Mouse (Mus musculus) heart, embryonic 10.5 days (tissue): ENCODE results near the gene Gm10447. TPM values are rescaled to one million over a fixed set of nuclear protein-coding genes. Genes with fewer than 3 reads are reported as not detected.

ENCODE experiments used
- DNase-seq: peaks from one replicate; pipeline ENCODE4 v3.0.0-alpha.2; 2017; ENCODE audit warnings: low spot score
- H3K27ac ChIP-seq: fragments of 300-500 bp; sonication (generic); 2 replicates; pipeline ENCODE4 v1.5.1; 2016; ENCODE audit warnings: mild to moderate bottlenecking
- H3K27me3 ChIP-seq: fragments of 300-500 bp; sonication (generic); 2 replicates; pipeline ENCODE4 v1.6.1; 2016; ENCODE audit warnings: mild to moderate bottlenecking; ENCODE audit not compliant: poor library complexity, insufficient read depth, severe bottlenecking
- H3K36me3 ChIP-seq: fragments of 300-500 bp; sonication (generic); 2 replicates; pipeline ENCODE4 v1.6.1; 2016; ENCODE audit warnings: mild to moderate bottlenecking, moderate library complexity
- H3K4me1 ChIP-seq: fragments of 300-500 bp; sonication (generic); 2 replicates; pipeline ENCODE4 v1.6.1; 2016; ENCODE audit warnings: mild to moderate bottlenecking
- H3K4me3 ChIP-seq: fragments of 300-500 bp; sonication (generic); 2 replicates; pipeline ENCODE4 v1.5.1; 2016; ENCODE audit warnings: mild to moderate bottlenecking, moderate library complexity
- H3K9me3 ChIP-seq: fragments of 300-500 bp; sonication (generic); 2 replicates; pipeline ENCODE4 v1.6.1; 2016; ENCODE audit warnings: mild to moderate bottlenecking, moderate library complexity
- WGBS: fragments of 180-500 bp; shearing (Covaris S2); methylation state at CpG from one replicate; pipeline ENCODE4 v1.1.7; 2016; 5-methylcytosine and 5-hydroxymethylcytosine counted together
- polyA plus RNA-seq: library from polyadenylated mRNA; unstranded; fragments of >200 nt; fragmentation: Nextera tagmentation; extraction: Ambion mirVana; gene quantifications from 2 replicates; pipeline ENCODE4 v1.2.1, GENCODE M21; 2016

Gm10447 gene
- polyA plus RNA-seq, 1 experiment from 2014 or later = 0.16 TPM

DNA sequence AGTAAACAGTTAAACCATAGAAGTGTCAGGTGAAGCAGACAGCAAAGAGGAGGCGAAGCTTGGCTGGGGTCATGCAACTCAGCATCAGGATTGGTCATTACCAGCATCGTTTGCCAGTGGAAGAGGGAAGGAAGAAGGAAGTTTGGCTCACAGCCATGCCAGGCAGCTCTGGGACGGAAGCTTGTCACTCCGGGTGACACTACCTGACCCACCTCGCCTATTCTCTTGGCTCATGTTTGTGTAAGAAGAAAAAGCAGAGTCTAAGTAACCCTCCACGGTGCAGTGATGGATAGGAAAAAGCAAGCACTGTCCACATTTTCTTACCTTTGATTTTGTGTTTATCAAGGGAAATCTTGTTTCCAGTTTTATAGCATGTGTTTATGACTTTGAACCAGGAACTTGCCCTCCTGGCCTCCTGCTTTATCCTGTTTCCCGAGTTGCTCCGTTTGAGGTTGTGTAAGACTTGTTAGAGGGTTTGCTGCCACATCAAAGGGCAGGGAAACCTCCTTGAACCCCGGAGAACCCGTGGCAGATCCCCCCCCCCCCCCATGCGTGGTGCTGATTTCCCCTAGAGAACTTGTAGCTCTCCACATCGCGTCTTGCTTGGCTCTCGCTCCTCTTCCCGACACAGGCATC, 6.7 kb downstream of the Gm10447 start:
- DNase-seq = no peak
- 38% methylated on average over 15 of the region's 15 CpGs for WGBS
- peaks cover 14% of the 10 kb centered on the region for H3K4me1 ChIP-seq
- no peaks in the 10 kb centered on the region for H3K36me3 ChIP-seq
- no peak overlapping the region for H3K27ac ChIP-seq
- H3K4me3 ChIP-seq = 0 out of 2 replicates have a peak overlapping the region, but pooled peaks have one; percentile 3
- H3K27me3 ChIP-seq = no peaks in the 10 kb centered on the region
- no peaks in the 10 kb centered on the region for H3K9me3 ChIP-seq

DNA sequence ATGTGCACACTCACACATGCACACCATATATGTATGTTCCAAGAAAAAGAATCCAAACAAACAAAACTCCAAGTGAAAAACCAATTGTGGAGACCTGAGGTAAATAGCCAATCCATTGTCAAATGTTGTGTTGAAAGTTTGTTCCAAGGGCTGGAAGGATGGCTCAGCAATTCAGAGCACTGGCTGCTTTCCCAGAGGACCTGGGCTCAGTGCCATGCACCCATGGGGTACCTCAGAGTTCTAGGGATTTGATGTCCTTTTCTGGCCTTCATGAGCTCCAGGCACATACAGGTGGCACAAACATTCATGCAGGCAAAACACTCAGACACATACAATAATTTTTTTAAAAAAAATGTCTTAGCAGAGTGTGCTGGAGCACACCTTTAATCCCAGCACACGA, 8.4 kb downstream of the Gm10447 start:
- H3K36me3 ChIP-seq = no peaks in the 10 kb centered on the region
- H3K27me3 ChIP-seq = no peaks in the 10 kb centered on the region
- peaks cover 14% of the 10 kb centered on the region for H3K4me1 ChIP-seq
- WGBS = 80% methylated on average over 1 of the region's 1 CpGs
- H3K4me3 ChIP-seq = no peak overlapping the region
- no peak for DNase-seq
- H3K27ac ChIP-seq = no peak overlapping the region
- no peaks in the 10 kb centered on the region for H3K9me3 ChIP-seq

DNA sequence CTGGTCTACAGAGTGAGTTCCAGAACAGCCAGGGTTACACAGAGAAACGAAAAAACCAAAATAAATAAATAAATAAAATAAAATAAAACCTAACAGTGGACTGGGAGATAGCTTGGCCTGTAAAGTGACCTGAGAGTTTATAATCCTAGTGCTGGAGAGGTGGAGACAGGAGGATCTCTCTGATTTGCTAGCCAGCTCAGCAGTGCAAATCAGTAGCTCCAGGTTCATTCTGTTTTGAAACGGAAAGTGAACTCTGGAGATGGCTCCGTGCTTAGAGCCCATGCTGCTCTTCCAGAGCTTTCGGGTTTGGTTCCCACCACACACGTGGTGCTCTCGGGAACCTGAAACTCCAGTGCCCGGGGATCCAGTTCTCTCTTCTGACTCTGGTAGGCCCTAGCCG, 8.9 kb downstream of the Gm10447 start:
- 83% methylated on average over 8 of the region's 8 CpGs for WGBS
- Histone ChIP-seq H3K9me3 (no peaks in the 10 kb centered on the region), H3K4me3 (no peak overlapping the region), H3K36me3 (no peaks in the 10 kb centered on the region), H3K27ac (no peak overlapping the region), H3K27me3 (no peaks in the 10 kb centered on the region), H3K4me1 (peaks cover 14% of the 10 kb centered on the region)
- no peak for DNase-seq

DNA sequence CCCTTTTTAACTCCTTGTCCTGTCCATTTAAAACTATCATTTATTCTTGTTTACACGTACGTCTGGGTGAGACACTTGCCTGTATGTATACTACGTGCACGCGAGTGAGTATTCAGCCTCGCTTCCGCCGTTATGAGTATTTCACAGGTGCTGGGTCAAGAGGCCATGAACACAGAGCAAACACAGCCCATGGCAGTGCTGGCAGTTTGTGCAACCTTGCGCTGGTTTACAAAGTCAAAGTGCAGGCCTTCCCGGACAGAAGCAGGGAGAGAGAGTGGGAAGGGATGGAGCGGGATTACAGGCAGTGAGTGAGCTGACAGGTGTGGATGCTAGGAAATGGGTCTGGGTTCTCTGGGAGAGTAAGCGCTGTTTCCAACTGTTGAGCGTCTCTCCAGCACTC, 10.7 kb downstream of the Gm10447 start:
- no peak for DNase-seq
- no peak overlapping the region for H3K4me3 ChIP-seq
- WGBS = 87% methylated on average over 13 of the region's 13 CpGs
- no peaks in the 10 kb centered on the region for H3K36me3 ChIP-seq
- no peak overlapping the region for H3K27ac ChIP-seq
- peaks cover 24% of the 10 kb centered on the region for H3K4me1 ChIP-seq
- no peaks in the 10 kb centered on the region for H3K9me3 ChIP-seq
- H3K27me3 ChIP-seq = no peaks in the 10 kb centered on the region

DNA sequence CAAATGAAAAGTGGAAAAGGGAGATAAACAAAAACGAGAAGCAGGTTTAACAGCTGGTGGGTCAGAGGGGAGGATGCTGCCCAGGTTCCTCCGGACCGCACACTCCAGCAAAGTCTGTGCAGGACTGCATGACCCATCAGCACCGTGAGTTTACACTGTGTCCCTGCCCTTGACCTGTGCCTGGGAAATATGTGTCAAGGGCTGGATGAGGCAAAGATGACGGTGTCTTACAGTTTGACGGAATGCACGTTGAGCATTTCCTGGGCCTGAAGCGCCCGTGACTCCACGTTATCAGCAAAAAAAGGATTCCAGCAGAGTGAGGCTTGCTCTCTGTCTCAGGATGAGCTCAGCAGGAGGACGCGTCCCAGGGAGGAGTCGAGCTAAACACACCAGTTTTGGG, 11.3 kb downstream of the Gm10447 start:
- 27% methylated on average over 13 of the region's 13 CpGs for WGBS
- H3K9me3 ChIP-seq = no peaks in the 10 kb centered on the region
- no peaks in the 10 kb centered on the region for H3K36me3 ChIP-seq
- no peaks in the 10 kb centered on the region for H3K27me3 ChIP-seq
- DNase-seq = no peak
- H3K27ac ChIP-seq = no peak overlapping the region
- H3K4me3 ChIP-seq = no peak overlapping the region
- H3K4me1 ChIP-seq = peaks cover 21% of the 10 kb centered on the region

DNA sequence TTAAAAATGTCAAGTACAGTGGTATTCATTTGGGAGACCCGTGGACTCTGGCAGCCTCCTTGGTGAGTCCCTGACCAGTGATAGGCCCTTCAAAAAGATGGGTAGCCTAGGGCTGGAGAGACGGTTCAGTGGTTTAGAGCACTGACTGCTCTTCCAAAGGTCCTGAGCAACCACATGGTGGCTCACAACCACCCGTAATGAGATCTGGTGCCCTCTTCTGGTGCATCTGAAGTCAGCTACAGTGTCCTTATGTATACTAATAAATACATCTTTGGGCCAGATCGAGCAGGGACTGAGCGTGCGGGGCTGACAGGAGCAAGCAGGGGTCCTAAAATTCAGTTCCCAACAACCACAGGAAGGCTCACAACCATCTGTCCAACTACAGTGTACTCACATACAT, 13.0 kb downstream of the Gm10447 start:
- Histone ChIP-seq H3K36me3 (no peaks in the 10 kb centered on the region), H3K27me3 (no peaks in the 10 kb centered on the region), H3K27ac (no peak overlapping the region), H3K9me3 (no peaks in the 10 kb centered on the region), H3K4me1 (peaks cover 18% of the 10 kb centered on the region), H3K4me3 (no peak overlapping the region)
- no peak for DNase-seq
- 47% methylated on average over 6 of the region's 6 CpGs for WGBS

DNA sequence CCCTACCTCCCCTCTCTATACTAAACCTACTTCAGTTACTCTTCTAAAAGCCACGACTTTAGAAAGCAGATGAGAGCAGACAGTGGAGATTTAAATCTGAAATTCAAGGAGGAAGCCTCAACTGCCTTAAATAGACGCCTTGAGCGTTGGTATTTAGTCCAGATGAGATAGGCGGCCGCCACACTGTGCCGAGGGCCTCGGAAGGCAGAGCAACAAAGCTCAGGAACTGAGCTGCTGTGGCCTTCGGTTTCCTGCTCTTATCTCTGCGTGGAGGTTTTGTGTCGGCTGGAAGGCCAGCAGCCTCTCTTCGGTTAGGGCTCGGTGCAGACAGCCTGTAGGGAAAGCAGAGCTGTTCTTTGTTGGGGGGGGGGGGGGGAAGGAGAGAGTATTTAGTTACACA, 15.0 kb downstream of the Gm10447 start:
- Histone ChIP-seq H3K4me1 (peaks cover 18% of the 10 kb centered on the region), H3K36me3 (no peaks in the 10 kb centered on the region), H3K27ac (peak overlapping the region; percentile 84), H3K9me3 (no peaks in the 10 kb centered on the region), H3K27me3 (no peaks in the 10 kb centered on the region), H3K4me3 (peak overlapping the region; percentile 32; the same call in 1 of the 2 replicates)
- WGBS = 7% methylated on average over 12 of the region's 12 CpGs
- DNase-seq = no peak

DNA sequence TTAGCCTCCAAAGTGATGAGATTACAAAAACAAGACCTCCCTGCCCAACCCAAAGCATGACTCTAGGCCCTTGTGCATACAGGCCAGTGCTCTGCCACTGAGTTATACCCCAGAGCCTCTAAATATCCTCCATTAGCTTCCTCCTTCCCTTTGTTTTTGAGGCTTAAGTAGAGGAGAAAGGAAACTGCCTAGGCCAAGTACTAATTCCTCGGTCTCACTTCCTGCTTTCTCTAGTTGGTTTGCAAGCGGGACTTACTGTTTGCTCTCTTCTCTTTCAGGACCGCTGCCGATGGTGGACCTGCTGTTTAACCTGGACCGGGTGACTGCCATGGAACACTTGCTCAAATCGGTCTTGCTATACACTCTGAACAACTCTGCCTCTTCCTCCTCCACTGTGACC, 20.6 kb downstream of the Gm10447 start:
- WGBS = 87% methylated on average over 6 of the region's 6 CpGs
- DNase-seq = no peak
- Histone ChIP-seq H3K27me3 (no peaks in the 10 kb centered on the region), H3K9me3 (no peaks in the 10 kb centered on the region), H3K4me3 (no peak overlapping the region), H3K27ac (no peak overlapping the region), H3K36me3 (no peaks in the 10 kb centered on the region), H3K4me1 (peaks cover 6% of the 10 kb centered on the region)

DNA sequence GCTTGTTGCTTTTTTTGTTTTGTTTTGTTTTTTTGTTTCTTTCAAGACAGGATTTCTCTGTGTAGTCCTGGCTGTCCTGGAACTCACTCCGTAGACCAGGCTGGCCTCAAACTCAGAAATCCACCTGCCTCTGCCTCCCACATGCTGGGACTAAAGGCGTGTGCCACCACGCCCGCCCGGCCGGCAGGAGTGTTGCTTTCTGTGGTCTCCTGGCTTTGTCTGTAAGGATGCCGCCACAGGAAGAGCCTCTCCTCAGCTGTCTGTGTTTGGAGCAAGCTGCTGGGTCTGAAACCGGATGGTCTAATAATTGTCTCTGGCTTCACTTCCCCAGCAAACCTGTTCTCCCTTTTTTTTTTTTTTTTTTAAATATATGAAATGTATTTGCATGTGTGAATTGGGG, 21.4 kb downstream of the Gm10447 start:
- Histone ChIP-seq H3K4me1 (peaks cover 7% of the 10 kb centered on the region), H3K4me3 (no peak overlapping the region), H3K27me3 (no peaks in the 10 kb centered on the region), H3K27ac (no peak overlapping the region), H3K36me3 (no peaks in the 10 kb centered on the region), H3K9me3 (no peaks in the 10 kb centered on the region)
- 77% methylated on average over 8 of the region's 8 CpGs for WGBS
- no peak for DNase-seq

DNA sequence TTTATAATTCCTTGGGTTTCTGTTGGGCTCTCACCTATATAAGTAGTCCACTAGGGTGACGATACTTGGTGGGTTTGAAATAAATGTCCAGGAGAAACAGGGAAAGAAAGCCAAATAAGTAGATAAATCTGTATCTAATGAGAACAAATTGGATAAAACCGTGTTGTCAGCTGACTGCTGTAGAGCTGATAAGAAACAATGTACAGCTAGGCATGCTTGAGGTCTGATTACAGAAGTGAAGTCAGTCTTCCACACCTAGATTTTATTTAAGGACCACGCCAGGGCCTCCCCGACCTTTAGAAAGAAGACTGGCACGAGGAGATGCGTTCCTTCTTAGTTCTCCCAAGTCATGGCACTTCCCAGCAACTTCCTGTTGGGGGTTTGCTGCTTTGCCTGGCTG, 23.9 kb downstream of the Gm10447 start:
- no peak for DNase-seq
- Histone ChIP-seq H3K27ac (no peak overlapping the region), H3K4me3 (no peak overlapping the region), H3K36me3 (peaks cover 11% of the 10 kb centered on the region), H3K27me3 (no peaks in the 10 kb centered on the region), H3K4me1 (peaks cover 12% of the 10 kb centered on the region), H3K9me3 (no peaks in the 10 kb centered on the region)
- 44% methylated on average over 6 of the region's 6 CpGs for WGBS

DNA sequence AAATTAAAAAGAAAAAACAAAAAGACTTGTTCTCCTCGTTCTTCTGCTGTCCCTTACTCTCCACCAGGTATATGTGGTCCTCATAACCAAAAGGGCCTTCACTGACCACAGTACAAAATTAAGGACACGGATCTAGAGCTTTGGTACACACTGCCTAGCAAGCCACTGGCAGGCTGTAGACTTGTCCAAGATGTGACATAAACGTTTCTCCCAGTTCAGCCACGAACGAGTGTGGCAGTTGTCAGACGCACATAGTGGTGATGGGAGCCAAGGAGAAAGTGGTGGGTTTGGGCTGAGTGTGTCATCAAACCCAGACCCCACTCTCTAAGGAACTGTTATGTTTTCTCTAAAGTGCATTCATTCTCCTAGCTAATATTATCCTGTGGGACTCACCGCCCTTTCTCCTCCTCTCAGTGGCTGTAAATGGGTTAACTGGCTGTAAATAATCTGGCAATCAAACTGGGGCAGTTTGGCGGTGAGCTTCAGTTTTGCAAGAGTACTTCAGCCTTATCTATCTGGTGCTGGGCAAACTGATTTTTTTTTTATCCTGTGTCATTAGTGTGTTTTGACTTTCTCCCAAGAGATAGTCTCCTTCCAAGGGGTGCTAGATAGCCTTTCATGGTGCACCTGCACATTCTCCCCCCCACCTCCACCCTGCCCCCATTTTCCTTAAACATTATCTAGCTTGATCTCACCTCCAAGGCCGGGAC, 25.4 kb downstream of the Gm10447 start:
- no peaks in the 10 kb centered on the region for H3K27me3 ChIP-seq
- H3K27ac ChIP-seq = peak overlapping the region; percentile 95
- no peak for DNase-seq
- H3K36me3 ChIP-seq = peaks cover 16% of the 10 kb centered on the region
- peaks cover 14% of the 10 kb centered on the region for H3K4me1 ChIP-seq
- no peaks in the 10 kb centered on the region for H3K9me3 ChIP-seq
- peak overlapping the region; percentile 88 for H3K4me3 ChIP-seq
- 17% methylated on average over 9 of the region's 9 CpGs for WGBS

DNA sequence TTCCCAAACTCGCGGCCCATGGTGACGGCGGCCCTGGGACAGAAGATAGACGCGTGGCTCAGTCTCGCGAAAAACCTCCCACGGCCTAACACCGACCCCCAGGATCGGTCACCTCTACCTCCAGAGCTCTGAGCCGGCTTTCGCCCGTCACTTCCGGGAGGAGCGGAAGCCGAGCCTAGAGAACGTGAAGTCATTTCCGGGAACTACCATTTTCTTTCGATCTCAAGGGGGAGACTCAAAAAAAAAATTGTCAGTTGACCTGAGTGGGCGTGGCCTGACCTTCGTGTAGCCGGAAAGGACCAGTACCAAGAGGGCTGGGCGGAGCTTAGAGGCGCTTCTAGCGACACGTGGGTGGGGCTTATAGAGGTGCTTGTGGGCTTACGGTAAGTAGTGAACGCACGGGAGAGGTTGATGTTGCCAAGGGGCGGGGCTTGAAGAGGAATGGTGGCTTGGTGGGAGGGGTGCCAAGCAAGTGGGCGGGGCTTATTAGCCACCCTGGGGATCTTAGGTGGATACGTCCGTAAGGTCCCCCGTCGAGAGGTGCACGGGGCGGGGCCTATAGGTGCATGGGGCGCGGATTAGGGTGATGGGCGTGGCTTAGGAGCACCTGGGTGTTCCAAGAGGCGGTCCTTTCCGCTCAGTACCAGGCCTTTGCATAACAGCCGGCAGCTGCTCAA, 26.1 kb downstream of the Gm10447 start, which contains the start of the genes Uqcrq and Gdf9:
Uqcrq (minus strand) TSS at position 162 of the 677 bp plus-strand sequence.
Gdf9 (plus strand) TSS at position 354 of the 677 bp plus-strand sequence.
- H3K4me1 ChIP-seq = peaks cover 21% of the 10 kb centered on the region
- no peaks in the 10 kb centered on the region for H3K27me3 ChIP-seq
- H3K36me3 ChIP-seq = peaks cover 16% of the 10 kb centered on the region
- under 1% methylated on average over 44 of the region's 44 CpGs for whole genome bisulfite sequencing
- H3K27ac ChIP-seq = peak within 1 kb of the TSS; percentile 95
- DNase-seq = peak; percentile 100
- no peaks in the 10 kb centered on the region for H3K9me3 ChIP-seq
- H3K4me3 ChIP-seq = peak within 1 kb of the TSS; percentile 88

DNA sequence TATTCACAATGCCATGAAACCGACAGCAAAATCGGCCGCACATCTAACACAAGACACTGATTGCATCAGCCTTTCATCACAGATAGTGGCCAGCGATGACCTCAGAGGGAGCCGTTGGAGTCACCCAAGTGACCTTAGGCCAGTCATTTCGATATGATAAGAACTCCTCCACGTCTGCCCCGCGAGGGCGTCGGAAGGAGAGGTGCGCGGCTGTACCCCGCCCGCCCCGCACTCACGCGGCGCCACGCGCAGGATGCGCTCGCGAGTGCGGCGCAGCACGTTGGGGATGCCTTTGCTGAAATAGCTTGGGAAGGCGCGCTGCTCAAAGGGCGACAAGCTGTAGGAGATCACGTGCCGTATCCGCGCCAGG, 26.6 kb downstream of the Gm10447 start:
- H3K4me3 ChIP-seq = peak overlapping the region; percentile 88
- H3K27me3 ChIP-seq = no peaks in the 10 kb centered on the region
- 0% methylated on average over 34 of the region's 34 CpGs for WGBS
- peaks cover 16% of the 10 kb centered on the region for H3K36me3 ChIP-seq
- H3K27ac ChIP-seq = peak overlapping the region; percentile 95
- peaks cover 26% of the 10 kb centered on the region for H3K4me1 ChIP-seq
- H3K9me3 ChIP-seq = no peaks in the 10 kb centered on the region
- DNase-seq = peak; percentile 81
